Mouse (Mus musculus) lung, postnatal 25 days (tissue): ENCODE data around the gene Chst14.

ENCODE experiments used
- DNase-seq: peaks from one replicate; pipeline ENCODE4 v3.0.0; 2022; ENCODE audit warnings: low spot score

The Chst14 gene

DNA sequence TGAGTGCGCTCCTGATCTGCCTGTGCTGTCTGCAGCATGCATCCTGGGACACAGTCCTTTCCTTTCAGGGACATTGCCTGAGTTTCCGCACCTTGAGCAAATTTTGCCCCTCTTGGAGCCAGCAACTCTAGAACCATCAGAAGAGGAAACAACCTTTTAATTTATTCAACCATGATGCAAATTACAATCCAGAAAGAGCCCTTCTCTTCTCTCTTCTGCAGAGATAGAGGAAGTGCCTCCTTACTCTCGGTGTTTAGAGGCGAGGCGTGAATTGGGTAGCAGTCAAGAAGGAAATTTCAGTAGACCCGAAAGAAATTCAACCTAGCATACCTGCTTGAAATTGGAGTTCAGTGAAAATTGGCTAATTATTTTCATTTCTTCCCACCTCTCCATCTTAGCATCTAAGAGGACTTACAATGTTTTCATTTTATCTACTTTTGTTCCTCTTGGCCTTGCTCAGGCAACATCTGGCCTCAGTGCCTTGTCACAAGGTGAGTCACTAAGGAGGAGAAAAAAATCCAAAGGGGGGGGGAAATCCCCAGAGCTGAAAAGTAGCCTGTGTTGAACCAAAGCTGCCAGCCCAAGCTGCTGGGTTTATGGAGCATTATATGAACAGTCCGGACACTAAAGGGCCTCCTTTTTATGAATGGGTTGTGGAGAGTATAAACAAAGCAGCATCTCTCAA, 20.7 kb upstream of the Chst14 start:
- no peak for DNase-seq

- DNase-seq = no peak
Measured at GRCm38 (mm10) chr2:118906118-118906492, 20.2 kb upstream of the Chst14 start.

DNA sequence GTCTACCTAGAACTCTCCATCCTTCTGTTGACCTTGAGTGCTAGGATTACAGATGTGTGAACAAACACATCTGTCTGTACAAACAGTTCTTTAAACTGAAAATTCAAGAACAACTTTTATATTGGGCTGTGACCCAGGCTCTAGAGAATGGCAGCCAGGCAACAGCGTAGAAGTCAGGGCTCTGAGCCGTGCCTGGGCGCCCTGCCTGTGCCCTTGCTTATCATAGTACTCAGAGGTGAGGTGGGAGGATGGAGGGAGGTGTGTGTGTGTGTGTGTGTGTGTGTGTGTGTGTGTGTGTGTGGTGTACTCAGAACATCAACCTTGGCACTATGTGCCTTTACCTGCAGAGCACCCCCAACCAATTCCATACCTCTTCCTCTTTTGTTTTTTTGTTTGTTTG, 18.5 kb upstream of the Chst14 start:
- DNase-seq = no peak

DNA sequence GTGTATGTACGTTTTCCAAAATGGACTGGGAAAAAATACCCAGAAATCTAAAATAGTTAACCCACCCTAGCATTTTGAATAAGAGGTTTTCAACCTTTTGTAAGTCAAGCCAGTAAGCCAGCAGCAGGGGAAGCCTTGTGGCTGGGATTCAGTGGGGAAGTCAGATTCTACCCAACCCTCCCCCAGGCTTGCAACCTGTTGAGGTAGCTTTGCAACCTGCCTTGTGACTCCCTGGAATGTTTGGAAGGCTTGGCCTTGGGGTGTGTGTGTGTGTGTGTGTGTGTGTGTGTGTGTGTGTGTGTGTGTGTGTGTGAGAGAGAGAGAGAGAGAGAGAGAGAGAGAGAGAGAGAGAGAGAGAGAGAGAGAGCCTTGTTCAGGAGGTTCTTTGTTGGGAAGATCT, 17.1 kb upstream of the Chst14 start:
- DNase-seq = no peak

- DNase-seq = no peak
Measured at GRCm38 (mm10) chr2:118910605-118911278, 15.6 kb upstream of the Chst14 start.

DNA sequence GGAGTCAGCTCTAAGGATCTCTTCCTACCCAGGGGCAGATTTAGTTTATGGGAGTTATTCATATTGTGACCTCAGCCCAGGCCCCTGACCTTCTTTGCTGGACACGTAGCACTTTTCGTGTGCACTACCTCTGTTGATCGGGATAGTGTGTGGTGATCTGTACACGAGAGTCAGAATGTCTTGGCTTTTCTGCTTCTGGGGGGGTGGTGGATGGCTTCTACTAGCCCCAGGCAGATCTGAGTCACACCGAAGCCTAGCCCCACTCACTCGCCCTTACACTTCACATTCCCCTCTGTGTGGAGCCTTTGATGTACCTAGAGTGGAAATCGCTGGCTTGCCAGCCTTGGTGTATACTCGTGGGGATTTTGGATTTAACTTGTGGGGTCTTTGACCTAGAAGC, 13.6 kb upstream of the Chst14 start:
- DNase-seq = no peak

DNA sequence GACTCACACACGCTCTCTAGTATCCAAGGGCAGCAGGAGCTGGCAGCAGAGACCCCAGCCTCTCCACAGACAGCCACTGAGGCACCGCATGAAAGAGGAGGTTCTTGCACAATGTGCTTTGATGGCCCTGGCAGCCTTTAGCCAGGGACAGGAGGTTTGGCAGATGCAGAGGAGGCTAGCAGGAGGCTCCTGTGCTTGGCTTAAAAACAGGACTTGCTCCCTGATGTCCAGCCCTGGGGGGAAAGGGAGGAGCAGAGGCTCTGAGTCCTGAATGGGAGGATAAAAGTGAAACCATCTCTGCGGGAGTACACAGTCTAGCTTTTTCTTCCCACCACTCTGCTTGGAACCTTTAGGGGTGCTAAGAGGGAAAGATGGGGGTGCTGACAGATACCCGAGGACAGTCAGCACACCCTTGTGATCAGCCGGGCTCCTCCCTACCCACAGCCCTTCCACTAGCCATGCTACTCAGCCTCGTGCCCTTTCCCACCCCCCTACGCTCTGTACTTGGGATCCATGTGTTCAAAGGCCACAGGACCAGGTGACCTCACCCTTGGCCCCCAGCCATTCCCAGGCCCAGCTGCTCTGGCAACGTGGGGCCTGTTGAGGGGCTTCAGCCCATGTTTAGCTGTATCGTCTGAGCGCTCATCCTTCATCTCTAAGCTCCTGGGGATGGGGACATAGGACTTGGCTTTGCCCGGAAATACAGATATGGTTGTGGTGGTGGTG, 12.6 kb upstream of the Chst14 start:
- DNase-seq = no peak

DNA sequence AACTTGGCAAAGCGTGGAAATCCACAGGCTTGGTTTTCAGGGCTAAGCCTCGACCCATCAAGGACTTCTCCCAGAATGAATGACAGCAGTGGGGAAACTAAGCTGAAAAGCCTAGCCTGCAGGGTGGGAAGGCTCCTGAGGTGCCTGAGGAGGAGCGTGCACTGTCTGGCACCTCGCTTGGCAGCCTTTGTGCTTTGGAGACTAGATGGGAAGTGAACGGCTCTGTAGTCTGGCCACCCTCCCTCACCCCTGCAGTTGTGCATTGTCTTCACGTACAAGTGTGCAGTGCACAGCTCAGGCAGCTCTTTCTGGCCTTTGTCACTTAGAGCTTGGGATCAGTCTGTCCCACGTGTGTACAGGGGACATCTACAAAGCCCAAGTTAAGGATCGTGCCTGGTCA, 11.6 kb upstream of the Chst14 start:
- DNase-seq = no peak

DNA sequence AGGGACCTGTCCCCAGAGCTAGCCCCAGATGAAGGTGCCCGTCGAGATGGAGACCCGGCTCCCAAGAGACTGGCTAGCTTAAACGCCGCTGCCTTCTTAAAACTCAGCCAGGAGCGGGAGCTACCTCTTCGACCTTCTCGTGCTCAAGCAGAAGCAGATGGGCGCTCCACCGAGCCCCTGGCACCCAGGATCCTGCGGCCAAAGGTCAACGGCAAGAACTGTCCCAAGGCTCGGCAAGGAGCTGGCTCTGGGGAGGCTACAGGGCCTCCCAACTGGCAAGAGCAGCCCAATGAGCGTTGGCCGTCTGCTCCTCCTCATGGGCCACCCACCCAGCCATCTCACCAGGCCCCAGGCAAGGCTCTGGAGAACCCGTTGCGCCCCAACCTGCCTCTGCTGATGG, 9.9 kb upstream of the Chst14 start:
- DNase-seq = no peak

GRCm38 (mm10) chr2:118918543-118918942, 7.8 kb upstream of the Chst14 start:
- DNase-seq = no peak

DNA sequence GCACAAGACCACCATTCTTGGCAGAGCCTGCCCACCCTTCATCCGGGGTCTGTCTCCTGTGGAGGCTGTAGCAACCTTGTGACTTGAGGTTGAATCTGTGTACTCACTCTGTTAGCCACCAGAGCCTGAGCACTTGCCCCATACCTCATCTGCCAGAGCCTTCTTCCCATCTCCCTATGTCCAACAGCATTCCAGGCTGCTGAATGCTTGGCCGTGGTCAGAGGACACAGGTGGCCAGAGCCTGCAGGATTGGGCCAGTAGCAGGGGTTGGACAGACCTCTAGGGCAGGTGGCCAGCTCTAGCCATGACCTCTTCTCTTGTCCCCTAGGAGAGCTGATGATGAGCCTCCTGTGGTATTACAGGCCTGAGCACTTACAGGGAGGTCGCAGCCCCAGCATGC, 5.9 kb upstream of the Chst14 start:
- no peak for DNase-seq

- DNase-seq = no peak
Measured at GRCm38 (mm10) chr2:118925952-118926351, 344 bp upstream of the Chst14 start.

GRCm38 (mm10) chr2:118926998-118927739, 873 bp downstream of the Chst14 start:
- DNase-seq = no peak

DNA sequence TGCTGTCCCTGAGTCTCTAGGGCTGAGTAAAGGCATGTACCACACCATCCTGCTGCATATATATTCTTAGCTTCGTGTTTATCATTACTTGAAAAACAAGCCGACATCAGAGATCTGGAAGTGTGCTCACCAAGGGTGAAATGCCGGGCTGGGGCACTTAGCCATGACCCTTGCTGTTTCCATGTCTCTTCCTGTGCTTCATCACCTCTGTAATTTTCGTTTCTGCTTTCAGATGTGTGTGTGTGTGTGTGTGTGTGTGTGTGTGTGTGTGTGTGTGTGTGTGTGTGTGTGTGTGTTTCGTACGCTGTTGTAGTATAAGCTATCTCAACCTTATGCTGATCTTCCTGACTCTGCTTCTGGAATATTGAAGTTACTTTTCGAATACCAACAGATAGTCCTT, 15.0 kb downstream of the Chst14 start:
- no peak for DNase-seq

- DNase-seq = no peak
Measured at GRCm38 (mm10) chr2:118943232-118943631, 16.9 kb downstream of the Chst14 start.

- no peak for DNase-seq
Measured at GRCm38 (mm10) chr2:118948818-118949217, 22.5 kb downstream of the Chst14 start.

- no peak for DNase-seq
Measured at GRCm38 (mm10) chr2:118949699-118950098, 23.4 kb downstream of the Chst14 start.

DNA sequence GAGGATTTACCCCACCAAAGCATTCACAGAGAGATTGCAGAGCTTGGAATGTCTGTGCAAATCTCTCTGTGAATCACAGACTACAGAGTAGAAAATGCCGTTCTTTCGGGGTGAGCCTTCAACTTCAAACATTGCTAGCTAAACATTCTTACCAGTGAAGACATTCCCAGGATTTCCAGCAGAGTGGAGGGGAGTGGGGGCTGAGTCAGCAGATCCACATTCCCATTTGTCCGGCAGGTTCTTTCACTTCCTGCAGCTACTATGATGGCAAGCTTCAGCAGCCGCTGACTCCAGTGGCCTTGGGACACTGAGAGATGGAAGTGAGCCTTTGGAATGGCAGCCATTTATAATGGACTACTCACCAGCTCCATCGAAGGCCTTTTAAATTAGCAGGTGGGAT, 30.2 kb downstream of the Chst14 start:
- DNase-seq = no peak

GRCm38 (mm10) chr2:118959644-118960043, 33.3 kb downstream of the Chst14 start:
- no peak for DNase-seq

- DNase-seq = no peak
Measured at GRCm38 (mm10) chr2:118960413-118960812, 34.1 kb downstream of the Chst14 start.

GRCm38 (mm10) chr2:118961546-118961945, 35.2 kb downstream of the Chst14 start:
- peak; percentile 18 for DNase-seq

GRCm38 (mm10) chr2:118963007-118963675, 36.8 kb downstream of the Chst14 start:
- no peak for DNase-seq
